Mouse (Mus musculus) gastrocnemius, postnatal 36 days (tissue): ENCODE measurements around the gene Gm5269. TPM values are rescaled to one million over a fixed set of nuclear protein-coding genes. Genes with fewer than 3 reads are reported as not detected.

Experiments
- DNase-seq, 2 experiments: peaks; one replicate each; pipeline ENCODE4 v3.0.0; 2022
- intact Hi-C: fragments of 180-260 bp; cut with DNase I; formaldehyde crosslinking; loops from one replicate; pipeline ENCODE4 v1.15.1; 2025
- total RNA-seq, 2 experiments: library from RNA; stranded (reverse); gene quantifications; 2 replicates each; pipeline ENCODE4 v1.2.3; 2021

The Gm5269 gene
- total RNA-seq, 2 experiments from 2014 or later: not detected

DNA sequence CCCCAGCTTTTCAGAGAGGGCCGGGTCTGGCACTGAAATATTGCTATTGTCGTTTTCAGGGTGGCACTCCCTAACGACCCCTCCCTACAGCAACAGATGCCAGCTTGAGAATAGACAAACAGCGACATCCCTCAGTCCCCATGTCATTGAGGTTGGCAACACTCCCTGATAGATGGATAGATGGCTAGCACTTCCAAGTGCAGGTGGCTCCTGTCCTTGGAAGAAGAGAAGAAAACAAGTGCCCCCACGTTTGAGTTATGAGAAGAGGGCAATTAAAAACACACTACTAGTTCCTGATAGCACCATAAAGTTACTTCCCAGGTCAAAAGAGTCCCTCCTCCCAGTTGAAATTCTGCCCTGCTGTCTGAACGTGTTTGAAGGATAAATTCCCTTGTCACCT, 8.0 kb downstream of the Gm5269 start:
- no peak for DNase-seq
- intact Hi-C loops: no loop called here

DNA sequence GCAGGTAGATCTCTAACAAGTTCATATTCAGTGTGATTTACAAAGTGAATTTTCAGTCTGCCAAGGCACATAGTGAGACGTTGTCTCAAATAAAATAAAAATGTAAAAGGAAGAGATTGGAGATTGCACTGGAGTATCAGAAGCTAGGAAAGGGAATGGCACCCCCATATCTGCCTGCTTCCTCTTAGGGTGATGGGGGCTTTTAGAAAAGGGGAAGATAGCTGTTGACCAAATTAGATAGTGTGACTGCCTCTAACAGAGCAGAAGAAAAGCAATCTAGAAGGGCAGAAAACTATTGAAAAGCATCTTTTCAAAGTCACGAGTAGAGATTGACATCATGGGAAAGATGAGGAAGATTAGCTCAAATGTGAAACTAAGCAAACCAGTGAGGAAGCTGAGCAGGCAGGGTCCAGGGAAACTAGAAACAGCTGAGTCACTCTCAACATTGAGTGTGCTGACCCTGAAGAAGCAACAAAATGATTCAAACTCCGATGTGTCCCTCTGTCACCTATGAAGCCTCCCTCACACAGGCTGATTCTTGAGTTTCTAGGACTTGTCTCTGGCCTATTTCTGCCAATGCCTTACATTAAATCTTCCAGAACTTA, 8.7 kb downstream of the Gm5269 start:
- no peak for DNase-seq
- intact Hi-C loops: no loop called here

DNA sequence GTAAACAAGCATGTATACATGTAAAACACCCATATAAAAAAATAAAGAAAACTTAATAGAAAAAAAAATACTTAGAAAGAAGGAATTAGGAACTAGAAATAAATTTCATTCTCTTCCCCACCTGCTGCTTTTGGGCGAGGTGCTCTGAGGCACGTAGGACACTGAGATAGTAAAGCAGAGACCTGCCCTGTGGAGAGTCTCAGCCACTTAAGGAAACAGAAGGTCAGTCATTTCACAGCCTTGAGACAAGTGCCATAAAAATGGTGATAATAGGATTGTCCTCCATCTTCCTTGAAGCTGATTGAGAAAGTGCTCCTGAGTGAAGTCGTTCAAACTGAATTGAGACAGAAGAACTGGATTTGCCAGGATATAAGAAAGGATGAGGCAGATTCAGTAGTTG, 12.6 kb downstream of the Gm5269 start:
- no peak for DNase-seq
- intact Hi-C loops: no loop called here

DNA sequence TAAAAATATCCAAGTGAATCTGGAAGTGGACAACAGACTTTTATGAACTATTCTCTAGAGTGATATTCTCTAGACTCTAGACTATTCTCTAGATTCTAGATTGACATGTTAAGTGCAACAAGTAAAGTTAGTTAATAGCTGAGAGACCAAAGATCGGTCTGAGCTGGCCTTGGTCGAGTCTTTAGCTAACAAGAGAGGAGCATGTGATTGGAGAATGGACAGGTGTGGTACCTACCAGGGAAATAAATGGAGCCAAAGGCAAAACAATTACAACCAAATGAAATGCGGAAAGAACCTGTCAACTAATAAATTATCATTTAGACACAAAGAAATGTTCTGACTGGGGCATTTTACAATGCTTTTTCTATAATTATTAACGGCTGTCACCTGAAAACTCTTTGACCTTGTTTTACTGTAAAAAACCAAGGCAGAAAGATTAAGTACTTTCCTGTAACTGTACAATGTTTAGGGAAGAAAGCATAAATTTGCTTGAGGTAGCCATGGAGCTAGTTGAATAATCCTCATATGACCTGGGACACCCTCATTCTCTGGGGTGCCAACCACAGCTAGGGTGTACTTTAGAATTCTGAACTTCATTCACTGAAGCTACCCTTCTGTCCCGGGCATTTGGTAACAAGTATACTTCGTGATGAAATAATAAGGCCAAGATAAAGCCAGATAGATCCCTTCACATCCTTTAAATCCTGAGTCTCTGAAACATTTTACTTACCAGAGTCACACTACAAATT, 13.4 kb downstream of the Gm5269 start:
- no peak for DNase-seq
- intact Hi-C loops: no loop called here

DNA sequence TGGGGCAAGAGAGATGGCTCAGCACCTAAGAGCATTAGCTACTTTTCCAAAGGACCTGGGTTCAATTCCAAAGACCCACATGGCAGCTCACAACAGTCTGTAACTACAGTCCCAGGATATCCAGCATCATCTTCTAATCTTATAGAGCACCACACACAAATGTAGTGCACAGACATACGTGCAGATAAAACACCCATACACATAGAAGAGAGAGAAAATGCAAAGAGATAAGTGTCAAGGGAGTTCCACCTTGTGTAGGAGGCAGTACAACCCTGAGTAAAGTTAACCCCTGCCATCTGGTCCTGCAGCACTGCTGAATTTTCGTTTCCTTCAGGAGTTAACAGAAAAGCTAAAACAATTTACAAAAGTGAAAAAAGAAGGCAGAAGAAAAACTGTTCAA, 14.4 kb downstream of the Gm5269 start:
- DNase-seq: no peak
- intact Hi-C loops: no loop called here

DNA sequence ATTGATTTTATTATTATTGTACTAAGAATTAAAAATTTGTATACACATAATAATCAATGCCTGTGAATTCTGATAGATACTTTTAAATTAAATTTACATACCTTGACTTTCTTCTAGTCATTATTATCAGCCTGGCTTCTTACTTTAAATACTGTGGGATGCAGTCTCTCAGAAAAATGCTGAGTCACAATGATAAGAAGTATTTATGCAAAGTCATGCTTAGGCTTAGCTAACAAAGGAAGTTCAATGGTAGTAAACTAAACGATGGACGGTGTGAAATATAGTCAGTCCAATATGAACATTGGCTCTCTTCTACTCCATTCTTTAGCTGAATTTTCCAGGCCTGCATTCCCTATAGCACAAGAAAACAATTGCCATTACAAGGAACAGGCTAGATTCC, 16.8 kb downstream of the Gm5269 start:
- DNase-seq: no peak
- intact Hi-C loops: no loop called here

DNA sequence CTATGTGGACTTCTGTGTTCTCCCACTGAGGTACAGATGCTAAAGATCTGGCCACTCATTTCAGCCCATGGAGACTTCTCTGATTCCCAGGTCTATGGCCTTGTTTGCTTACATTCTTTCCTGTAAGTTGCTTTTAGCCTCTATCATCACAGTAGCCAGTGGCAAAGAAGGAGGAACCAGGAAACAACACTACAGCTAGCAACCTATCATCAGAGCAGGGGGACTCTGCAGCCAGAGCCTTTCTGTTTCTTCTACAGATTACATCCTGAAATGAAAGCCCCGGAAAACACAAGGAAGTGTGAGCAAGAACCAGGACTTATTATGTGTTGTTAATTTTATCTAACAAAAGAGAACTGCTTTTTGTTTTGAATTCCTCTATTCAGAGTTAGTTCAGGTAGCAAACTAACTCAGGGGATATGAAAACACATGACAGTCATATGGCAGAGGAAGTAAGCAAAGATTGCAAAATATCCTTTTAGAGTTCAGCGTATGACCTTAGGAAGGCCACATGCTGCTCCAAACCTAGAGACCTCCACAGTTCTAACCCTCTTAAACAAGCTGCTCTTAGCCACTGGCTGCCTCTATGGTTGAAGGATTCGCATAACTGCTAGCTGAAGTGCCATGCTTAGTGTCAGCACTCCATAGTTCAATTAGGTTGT, 21.5 kb downstream of the Gm5269 start:
- intact Hi-C loops: no loop called here
- no peak for DNase-seq

DNA sequence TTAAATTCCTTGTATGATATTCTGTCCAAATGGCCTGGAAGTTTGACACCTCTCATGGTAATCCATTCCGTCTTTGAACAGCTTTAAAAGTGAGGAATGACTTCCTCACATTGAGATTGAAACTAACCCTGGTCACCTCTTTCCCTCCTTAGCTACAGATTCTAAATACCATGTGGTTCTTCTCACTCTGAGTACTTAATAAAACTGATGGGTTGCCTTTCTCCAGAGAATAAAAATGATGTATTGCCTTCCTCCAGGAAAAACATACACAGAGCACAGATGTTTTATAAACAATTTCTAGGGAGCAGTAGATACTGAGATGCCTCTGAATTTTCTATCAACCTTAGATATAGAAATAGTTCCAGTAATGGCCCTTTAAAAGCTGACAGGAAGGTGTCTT, 22.0 kb downstream of the Gm5269 start:
- no peak for DNase-seq
- intact Hi-C loops: no loop called here

DNA sequence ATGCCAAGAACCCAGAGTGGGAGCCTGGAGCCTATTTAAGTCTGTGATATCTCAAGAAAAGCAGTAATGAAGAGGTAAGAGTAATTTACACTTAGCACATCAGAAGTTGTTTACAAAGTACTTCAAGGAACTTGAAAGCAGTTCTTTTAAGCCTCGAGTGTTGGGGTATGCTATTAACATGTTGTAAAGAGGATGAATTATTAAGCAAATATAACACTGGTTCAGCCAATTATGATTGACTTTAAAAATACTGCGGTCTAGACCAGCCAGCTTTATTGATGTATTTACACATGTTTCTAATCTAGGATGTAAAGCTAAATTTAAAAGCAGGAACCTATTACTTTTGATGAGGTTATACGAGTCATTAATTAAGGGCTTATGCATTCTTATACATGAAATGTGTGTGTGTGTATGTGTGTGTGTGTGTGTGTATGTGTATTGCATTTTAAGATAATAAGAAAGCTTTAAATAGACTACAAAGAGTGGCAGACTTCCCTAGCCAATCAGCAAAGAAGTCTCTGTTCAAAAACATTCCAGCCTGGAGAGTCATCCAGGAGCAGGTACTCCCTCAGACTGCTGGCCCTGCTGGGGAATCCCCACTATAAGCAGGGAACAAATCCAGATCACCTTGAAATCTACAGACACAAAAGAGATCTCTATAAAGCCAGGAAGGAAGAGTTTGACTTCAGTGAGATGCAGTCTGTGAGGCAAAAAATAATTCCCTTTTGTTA, 23.6 kb downstream of the Gm5269 start:
- intact Hi-C loops: no loop called here
- no peak for DNase-seq

DNA sequence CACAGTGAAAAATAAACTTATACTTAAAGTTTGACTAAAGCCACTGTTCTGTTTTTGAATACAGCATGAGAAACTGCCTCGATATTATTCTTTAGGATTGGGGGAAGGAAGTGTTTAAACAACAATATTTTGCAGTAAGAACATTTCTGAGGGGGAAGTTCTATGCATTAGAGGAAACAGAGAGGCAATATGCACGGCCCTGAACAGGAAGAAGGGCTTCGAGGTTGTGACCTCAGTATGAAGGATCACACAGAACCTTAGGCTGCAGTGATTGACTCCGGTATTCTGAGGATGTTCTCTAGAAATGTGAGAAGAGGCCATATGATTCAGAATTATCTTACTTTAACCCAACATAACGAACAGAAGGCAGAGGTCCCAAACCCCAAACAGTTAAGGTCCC, 24.3 kb downstream of the Gm5269 start:
- intact Hi-C loops: no loop called here

DNA sequence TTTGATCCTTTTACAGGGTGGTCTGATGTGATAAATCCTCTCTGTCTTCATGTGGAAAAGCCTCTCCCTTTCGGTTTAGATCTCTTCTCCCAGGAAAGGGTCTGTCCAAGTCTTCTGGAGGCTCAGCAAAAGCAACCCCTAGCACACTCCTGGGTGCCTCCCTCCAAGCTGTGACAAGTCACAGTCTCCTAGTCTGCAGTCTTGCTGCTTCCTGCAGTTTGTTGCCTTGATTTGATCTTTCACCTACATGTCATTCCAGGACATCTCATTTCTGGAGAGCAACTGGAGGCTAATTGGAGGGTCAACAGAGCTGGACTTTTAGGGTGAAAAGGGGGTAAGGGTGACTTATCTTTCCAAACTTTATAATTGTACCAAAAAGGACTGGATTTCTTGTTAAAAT, 24.8 kb downstream of the Gm5269 start:
- intact Hi-C loops: no loop called here
- no peak for DNase-seq

More for the DNA sequence above, 24.3 kb downstream of the Gm5269 start:
- DNase-seq: no peak

DNA sequence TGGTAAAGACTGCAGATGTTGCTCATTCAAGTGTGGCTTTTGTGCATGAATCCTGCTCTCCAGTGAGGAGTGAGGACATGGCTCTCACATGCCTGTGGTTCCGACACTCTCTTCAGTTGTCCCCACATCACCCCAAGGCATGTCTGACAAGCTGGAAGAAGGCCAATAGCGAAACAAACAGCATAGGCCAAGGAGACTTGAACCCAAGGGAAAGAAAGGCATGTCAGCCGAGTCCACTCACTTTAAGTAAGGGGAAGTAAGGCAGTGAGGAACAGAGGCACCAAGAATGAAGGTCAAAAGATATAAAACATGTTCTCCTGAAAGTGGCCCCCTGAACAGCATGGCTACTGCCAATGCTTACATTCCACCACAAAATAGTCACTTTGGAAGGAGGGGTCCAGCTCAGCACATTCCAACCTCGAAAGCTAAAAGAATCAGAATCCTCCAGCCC, 25.5 kb downstream of the Gm5269 start:
- intact Hi-C loops: no loop called here
- no peak for DNase-seq

DNA sequence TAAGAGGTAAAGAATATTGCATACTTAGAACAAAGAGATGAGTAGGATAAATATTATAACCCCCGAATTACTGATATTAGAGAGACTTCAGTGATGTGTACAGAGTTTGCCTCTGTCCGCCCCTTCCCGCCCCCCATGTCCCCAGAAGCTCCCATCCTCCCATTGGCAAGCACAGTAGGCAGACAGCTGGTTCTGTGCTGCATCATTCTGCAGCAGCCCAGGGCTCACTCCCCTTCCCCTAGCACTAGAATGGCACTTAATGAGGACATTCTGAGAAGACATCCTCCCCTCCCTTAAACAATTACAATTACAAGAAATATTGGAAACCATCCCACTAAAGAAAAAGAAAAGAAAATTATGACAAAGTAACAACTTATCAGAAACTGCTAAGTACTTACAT, 26.4 kb downstream of the Gm5269 start:
- intact Hi-C loops: no loop called here
- no peak for DNase-seq

DNA sequence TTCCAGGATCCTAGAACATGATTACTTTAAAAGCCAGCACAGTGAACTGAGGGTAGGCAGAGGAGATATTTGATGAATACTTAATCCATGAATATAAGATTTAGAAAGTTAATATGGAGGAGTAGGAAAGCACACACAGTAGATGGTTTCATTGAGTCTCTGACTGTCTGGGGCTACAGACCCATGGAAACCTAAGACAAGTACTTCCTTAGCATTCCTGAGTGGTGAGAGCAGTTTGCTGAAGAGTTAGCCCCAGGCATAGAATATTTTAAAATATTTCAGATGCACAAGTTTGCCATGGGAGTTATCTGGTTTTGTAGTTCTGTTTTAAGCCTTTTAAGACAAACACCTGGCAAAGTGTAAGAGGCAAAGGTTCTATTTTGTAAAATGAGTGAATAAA, 28.9 kb downstream of the Gm5269 start:
- no peak for DNase-seq
- intact Hi-C loops: no loop called here

DNA sequence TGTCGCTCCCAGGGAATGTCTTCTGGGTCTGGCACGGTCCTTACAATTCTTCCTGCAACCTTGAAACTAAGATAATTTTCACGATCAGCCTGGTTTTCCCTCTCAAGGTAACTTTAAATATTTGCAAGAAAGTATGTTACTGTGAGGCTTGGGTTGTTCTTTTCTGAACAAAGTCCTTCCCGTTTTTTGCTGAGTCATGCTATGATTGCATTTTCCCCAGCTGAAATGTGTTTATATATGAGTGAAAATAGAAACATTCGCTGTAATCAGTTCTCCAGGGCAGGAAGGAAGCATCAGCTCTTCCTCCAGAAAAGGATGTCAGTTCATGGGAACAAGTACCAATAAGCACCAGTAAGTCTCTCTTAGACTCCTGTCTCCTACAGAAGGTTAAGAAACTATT, 29.7 kb downstream of the Gm5269 start:
- intact Hi-C loops: no loop called here
- no peak for DNase-seq

DNA sequence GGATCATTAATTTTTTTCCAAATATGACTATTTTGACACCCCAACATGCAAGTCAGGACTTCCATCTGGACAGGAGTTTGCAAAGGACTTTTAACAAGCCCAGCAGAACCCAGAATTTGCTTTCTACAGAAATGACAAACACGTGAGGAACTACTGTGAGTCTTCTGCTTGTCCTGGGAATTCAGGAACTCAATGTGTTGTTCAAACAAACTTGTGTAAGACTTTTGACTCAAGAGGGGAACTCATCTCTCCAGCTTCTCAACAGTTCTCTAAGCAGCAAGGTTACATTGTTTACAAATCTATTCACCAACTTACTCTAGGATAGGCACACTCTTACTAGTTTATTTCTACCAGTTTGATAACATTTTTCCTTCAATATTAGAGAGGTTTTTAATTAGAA, 32.0 kb downstream of the Gm5269 start:
- DNase-seq: no peak
- intact Hi-C loops: no loop called here

DNA sequence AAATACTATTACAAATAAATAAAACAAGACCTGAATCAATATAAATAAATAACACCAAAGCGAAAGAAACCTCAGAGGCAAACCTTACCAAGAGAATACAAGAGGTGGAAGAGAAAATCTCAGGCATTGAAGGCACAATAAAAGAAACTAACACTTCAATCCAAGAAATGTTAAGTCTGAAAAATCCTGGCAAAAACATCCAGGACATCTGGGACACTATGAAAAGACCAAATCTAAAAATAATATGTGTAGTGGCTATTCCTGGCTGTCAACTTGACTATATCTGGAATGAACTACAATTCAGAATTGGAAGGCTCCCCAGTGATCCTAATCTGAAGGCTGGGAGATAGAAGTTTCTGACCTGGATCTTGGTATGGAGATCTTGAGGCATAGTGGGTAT, 44.6 kb downstream of the Gm5269 start:
- intact Hi-C loops: no loop called here

More for the DNA sequence above, 44.6 kb downstream of the Gm5269 start:
- DNase-seq: no peak
